Mouse (Mus musculus): ENCODE measurements at regions not wholly inside any gene's neighbourhood (a gene's known extent, or its start where the extent isn't known, plus 50 kb on each side); places are given as distances from the start of the nearest gene placed in this dataset.

DNA sequence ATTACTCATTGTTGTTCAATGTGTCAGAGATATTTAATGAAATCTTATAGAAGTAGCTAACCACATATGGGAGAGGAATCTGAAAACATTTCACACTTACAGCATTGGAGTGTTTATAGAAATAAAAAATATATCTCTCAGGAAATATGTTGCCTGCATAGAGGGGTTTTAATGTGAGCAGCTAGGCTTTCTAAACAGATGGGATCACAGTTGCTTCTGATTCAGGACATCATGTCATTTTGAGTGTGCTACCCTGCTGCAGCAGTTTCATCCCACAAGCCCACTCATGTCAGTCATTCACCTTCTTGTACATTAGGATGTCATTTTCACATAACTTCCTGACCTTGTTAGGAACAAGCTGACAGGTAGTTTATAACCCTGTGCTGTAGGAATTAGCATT, 1973.4 kb downstream of the Olfm4 start:
- no peak for DNase-seq

DNA sequence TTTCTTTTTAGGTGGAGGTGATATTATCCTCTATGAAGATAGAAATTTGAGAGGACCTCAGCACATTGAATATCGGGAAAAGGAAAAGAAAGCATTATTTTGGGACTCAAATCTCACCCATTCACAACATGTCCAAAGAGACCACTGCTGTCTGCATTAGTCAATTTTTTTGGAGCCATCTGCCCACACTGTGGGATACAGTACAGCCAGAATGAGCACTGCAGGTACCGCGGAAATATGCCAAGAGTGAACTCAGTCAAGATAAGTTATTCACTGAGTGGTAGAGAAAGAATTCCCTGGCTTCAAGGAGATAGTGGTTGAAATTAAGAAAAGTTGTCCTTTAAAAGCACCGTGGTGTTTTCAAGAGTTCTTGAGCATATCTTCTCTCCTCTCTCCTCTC, 2003.9 kb downstream of the Olfm4 start:
- DNase-seq = peak; percentile 84 to 95

DNA sequence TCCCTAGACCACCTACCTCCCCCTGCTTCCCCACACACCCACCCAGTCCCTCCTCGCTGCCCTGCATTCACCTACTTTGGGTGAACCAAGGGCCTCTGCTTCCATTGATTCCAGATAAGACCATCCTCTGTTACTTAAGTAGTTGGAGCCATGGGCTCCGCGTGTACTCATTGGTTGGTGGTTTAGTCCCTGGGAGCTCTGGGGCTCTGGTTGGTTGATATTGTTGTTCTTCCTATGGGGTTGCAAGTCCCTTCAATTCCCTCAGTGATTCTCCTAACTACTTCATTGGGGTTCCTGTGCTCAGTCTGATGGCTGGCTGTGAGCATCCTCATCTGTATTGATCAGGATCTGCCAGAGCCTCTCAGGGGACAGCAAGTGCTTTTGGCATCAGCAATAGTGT, 2004.5 kb downstream of the Olfm4 start:
- DNase-seq = peak; percentile 11 to 37

DNA sequence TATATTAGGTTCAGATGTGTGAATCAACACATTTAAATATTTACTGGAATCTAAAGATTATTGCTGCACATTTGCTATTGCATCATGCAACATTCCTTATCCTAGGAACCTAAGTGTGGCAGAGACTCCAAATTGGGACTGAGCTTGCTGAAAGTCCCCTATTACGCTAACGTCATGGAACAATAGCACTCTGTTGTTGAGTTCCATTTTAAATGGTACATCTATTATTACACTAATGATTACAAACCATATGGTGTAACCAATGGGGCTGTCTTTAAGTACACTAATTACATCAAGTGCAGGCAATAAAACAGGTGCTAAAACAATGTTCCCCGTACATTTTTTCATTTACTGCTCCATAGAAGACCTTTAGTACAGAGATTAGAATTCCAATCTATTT, 2018.9 kb downstream of the Olfm4 start:
- no peak for DNase-seq

DNA sequence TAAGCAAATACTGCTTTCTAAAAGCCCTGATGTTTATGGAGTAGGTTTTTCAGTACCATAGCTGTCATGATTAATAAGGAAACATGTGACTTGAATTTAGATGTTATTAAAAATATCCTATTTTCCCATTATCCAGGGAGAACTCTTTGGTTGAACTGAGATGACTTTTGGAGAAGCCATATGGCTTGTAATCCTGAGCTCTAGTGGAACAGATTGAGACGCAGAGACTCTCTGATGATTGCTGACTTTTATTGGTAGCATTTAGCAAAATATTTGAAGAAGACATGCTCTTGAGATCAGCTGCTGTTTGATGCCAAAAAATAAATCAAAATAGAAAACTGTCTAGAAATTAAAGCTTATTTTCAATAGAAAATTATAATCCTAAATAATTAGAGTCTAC, 2030.8 kb downstream of the Olfm4 start:
- DNase-seq = no peak
